Mouse (Mus musculus) G1E (cell line): ENCODE measurements around the gene Pdzrn4. TPM values are rescaled to one million over a fixed set of nuclear protein-coding genes. Genes with fewer than 3 reads are reported as not detected.
"Not testable (repeated sequence)": the region's sequence is repeated elsewhere in the genome, so short reads cannot be mapped to it uniquely, and the experiment has no call there.

ENCODE experiments used
- ATAC-seq: 2 replicates; pipeline ENCODE4 v1.8.0; 2016; ENCODE audit warnings: mild to moderate bottlenecking; ENCODE audit not compliant: insufficient number of reproducible peaks, poor library complexity, low FRiP score, severe bottlenecking; ENCODE audit errors: extremely low read depth
- DNase-seq: peaks from one replicate; pipeline ENCODE4 v3.0.0; 2012; ENCODE audit warnings: low spot score
- H3K27me3 ChIP-seq: 2 replicates; pipeline ENCODE4 v1.6.1; 2012; ENCODE audit warnings: mild to moderate bottlenecking, low read length, inconsistent platforms; ENCODE audit not compliant: insufficient read depth
- H3K36me3 ChIP-seq: replicated peaks from 2 replicates; pipeline ENCODE3; 2012; ENCODE audit warnings: mild to moderate bottlenecking, inconsistent platforms
- H3K4me1 ChIP-seq: 2 replicates; pipeline ENCODE4 v1.6.1; 2012; ENCODE audit warnings: low read depth, low read length, inconsistent platforms, mixed read lengths; ENCODE audit not compliant: insufficient read depth
- H3K4me3 ChIP-seq: 2 replicates; pipeline ENCODE4 v1.5.1; 2012; ENCODE audit warnings: low read depth, mild to moderate bottlenecking, inconsistent platforms, low read length, moderate library complexity, mixed read lengths
- H3K9me3 ChIP-seq: replicated peaks from 2 replicates; pipeline ENCODE4 v1.6.1; 2012; ENCODE audit warnings: inconsistent platforms
- CTCF ChIP-seq: IDR thresholded peaks from 2 replicates; pipeline ENCODE4 v1.5.1; 2012; ENCODE audit warnings: low read depth, low read length, inconsistent platforms, mixed read lengths
- GATA1 ChIP-seq: IDR thresholded peaks from 2 replicates; pipeline ENCODE4 v1.6.1; 2012; ENCODE audit warnings: borderline replicate concordance, low read length, inconsistent platforms, mixed read lengths
- GATA2 ChIP-seq: IDR thresholded peaks from 2 replicates; pipeline ENCODE4 v1.6.1; 2012; ENCODE audit warnings: low read depth, low read length, inconsistent platforms, borderline replicate concordance
- POLR2AphosphoS5 ChIP-seq: IDR thresholded peaks from 2 replicates; pipeline ENCODE4 v1.6.1; 2012; ENCODE audit warnings: low read depth, low read length, inconsistent platforms; ENCODE audit not compliant: insufficient replicate concordance
- TAL1 ChIP-seq: conservative IDR thresholded peaks from 2 replicates; pipeline ENCODE4 v1.6.1; 2012; ENCODE audit warnings: low read depth, low read length, inconsistent platforms, mixed read lengths
- polyA plus RNA-seq: library from polyadenylated mRNA; stranded (reverse); fragments of >175 nt; gene quantifications from 2 replicates; pipeline ENCODE4 v1.2.3, GENCODE M21; 2012
- total RNA-seq, 2 experiments: library from RNA; stranded (forward) in 1 of 2; stranded (reverse) in 1 of 2; fragments of 200-1000 nt in 1 of 2; fragments of >200 nt in 1 of 2; fragmentation: Nextera tagmentation in 1 of 2; gene quantifications; 2 replicates each; pipeline ENCODE4 v1.2.3; 2014 to 2017

The Pdzrn4 gene
- total RNA-seq (2014; fragmentation: Nextera tagmentation) (not detected in 2 replicates), total RNA-seq (2017) (0.05 and 0.06 TPM in 2 replicates), polyA plus RNA-seq (not detected in 2 replicates)

DNA sequence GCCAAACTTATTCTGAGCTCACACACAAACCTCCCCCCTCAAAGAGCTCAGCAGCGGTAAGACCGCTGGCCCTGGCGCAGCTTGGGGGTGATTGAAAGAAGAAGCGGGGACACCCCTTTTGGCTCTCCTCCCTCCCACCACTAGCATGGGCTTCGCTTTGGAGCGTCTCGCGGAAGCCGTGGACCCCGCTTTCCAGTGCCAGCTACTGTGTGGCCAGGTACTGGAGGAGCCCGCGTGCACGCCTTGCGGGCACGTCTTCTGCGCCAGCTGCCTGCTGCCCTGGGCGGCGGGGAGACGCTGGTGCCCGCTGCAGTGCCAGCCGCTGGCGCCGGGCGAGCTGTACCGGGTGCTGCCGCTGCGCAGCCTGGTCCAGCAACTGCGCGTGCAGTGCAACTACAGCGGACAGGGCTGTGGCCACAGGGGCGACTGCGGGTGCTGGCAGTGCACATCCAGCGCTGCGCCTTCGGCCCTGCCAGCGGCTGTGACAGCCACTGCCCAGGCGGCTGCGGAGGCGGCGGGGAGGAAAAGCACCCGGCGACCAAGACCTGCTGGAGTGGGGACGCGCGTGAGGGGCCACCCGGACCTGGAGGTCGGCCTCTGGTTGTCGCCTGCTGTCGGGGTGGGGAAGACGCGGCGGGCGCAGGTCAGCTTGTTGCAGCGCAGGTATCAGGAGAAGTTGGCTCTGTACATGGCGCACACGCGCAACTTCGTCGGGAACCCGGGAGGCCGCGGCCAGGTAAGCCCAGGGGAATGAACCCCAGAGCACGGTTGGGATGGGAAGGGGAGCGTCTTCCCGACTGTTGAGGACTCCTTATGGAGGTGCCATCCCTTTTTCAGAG, at the start of gene Pdzrn4:
TSS of gene Pdzrn4 (plus strand) at position 112 of the 839 bp plus-strand sequence.
- DNase-seq, result no peak
- no peaks in the 10 kb centered on the region for H3K4me1 ChIP-seq
- no peak within 1 kb of the TSS; the same call in 1 of the 2 replicates for H3K4me3 ChIP-seq
- H3K9me3 ChIP-seq, result peaks cover 14% of the 10 kb centered on the region
- ATAC-seq, result no peak
- no peaks in the 10 kb centered on the region; the same call in 1 of the 2 replicates for H3K27me3 ChIP-seq
- no peak for TF ChIP-seq POLR2AphosphoS5
- TF ChIP-seq TAL1, result no peak
- TF ChIP-seq GATA2, result no peak
- no peak for TF ChIP-seq GATA1
- TF ChIP-seq CTCF, result no peak
- H3K36me3 ChIP-seq, result no peaks in the 10 kb centered on the region

DNA sequence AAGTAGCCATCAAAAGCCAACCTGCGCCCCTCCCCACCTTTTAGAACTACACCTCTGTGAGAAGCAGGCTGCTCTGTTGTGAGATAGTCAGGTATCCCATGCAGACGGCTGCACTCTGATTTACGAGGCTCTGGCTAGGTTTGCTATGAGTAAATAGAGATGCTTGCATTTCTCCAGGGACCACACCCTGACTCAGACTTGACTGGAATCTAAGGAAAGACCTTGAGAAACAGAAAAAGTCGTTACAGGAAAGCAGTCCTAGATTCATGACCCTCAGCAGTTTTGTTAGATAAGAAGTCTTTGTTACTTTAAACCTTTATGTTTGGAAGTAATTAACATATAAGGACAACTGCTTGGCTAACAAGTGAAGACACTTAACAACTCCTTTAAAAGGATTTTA, 49.3 kb upstream of the Pdzrn4 start:
- DNase-seq, result no peak
- TF ChIP-seq CTCF (no peak), GATA1 (no peak), GATA2 (no peak), TAL1 (no peak), POLR2AphosphoS5 (no peak)
- no peaks in the 10 kb centered on the region for H3K27me3 ChIP-seq

DNA sequence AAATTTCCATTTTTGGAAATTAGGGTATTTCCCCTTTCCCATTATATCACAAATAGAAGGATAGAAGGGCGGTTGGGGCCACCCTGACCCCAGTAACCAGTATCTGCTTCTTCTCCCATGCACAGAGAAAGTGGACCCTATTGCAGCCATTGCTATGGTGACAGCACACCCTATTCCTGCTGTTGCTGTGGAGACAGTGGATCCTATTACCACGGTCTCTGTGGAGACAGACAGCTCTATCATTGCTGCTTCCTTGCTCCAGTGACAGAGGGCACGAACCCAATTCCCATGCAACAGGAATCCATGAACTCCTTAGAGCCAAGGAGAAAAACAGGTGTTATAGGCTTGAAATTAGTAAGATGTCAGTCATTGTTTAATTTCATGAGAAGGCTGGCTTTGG, 48.8 kb upstream of the Pdzrn4 start:
- Histone ChIP-seq H3K4me1 (peaks cover 16% of the 10 kb centered on the region), H3K9me3 (peaks cover 2% of the 10 kb centered on the region; the same call in 1 of the 2 replicates), H3K4me3 (no peak overlapping the region), H3K27me3 (no peaks in the 10 kb centered on the region), H3K36me3 (peaks cover 27% of the 10 kb centered on the region)
- no peak for TF ChIP-seq CTCF
- ATAC-seq (no peak), DNase-seq (no peak)

More for the DNA sequence above, 49.3 kb upstream of the Pdzrn4 start:
- no peak for ATAC-seq
- no peak overlapping the region for H3K4me3 ChIP-seq
- peaks cover 2% of the 10 kb centered on the region; the same call in 1 of the 2 replicates for H3K9me3 ChIP-seq
- peaks cover 16% of the 10 kb centered on the region for H3K4me1 ChIP-seq
- peaks cover 27% of the 10 kb centered on the region for H3K36me3 ChIP-seq

DNA sequence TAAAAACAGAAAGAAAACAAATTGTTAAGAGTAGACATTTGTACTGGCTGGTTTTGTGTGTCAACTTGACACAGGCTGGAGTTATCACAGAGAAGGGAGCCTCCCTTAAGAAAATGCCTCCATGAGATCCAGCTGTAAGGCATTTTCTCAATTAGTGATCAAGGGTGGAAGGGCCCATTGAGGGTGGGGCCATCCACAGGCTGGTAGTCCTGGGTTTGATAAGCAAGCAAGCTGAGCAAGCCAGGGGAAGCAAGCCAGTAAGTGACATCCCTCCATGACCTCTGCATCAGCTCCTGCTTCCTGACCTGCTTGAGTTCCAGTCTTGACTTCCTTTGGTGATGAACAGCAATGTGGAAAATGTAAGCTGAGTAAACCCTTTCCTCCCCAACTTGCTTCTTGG, 48.2 kb upstream of the Pdzrn4 start:
- DNase-seq, ATAC-seq, H3K9me3 ChIP-seq, H3K4me3 ChIP-seq, H3K27me3 ChIP-seq: not testable (repeated sequence)
- Histone ChIP-seq H3K36me3 (peaks cover 27% of the 10 kb centered on the region), H3K4me1 (peaks cover 16% of the 10 kb centered on the region)

DNA sequence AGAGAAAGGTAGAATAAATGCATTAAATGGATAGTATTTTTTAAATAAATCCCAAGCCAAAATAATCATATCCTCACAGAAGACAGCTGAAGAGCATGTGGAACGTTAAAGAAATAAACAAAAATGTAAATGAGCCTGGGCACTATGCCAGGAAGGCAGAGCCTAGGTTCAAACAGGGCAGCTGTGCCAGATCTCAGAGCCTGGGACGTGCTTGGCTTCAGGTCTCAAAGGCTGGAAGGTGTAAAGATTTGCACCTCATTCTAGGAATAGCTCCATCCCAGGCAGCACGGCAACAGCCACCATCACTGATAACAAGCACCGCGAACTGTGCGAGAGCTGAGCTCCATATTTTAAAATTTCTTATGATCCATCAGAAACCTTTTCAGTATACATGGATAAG, 32.5 kb upstream of the Pdzrn4 start:
- Histone ChIP-seq H3K27me3 (no peaks in the 10 kb centered on the region), H3K9me3 (no peaks in the 10 kb centered on the region), H3K36me3 (peaks cover 6% of the 10 kb centered on the region), H3K4me3 (no peak overlapping the region), H3K4me1 (no peaks in the 10 kb centered on the region)
- ATAC-seq (no peak), DNase-seq (no peak)
- no peak for TF ChIP-seq GATA1
- no peak for TF ChIP-seq POLR2AphosphoS5
- no peak for TF ChIP-seq GATA2
- no peak for TF ChIP-seq TAL1
- no peak for TF ChIP-seq CTCF

DNA sequence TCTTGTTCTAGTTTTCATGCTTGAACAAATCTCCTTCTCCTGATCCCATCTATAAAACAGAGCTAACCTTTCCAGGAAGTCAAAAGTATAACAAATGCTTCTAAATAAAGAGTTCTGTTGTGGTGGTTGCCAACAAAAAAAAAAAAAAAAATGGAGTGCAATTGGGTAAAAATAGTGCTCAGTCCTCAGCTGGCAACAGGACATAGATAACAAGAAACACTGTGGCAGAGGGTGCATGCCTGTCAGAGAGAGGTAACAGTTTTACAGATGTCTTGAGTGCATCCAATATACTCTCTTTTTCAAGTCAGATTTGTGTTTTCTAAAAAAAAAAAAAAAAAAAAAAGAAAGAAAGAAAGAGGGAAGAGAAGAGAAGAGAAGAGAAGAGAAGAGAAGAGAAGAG, 32.1 kb upstream of the Pdzrn4 start:
- no peak for ATAC-seq
- Histone ChIP-seq H3K36me3 (peaks cover 6% of the 10 kb centered on the region), H3K27me3 (no peaks in the 10 kb centered on the region), H3K4me3 (no peak overlapping the region), H3K9me3 (no peaks in the 10 kb centered on the region), H3K4me1 (no peaks in the 10 kb centered on the region)
- TF ChIP-seq POLR2AphosphoS5 (no peak), GATA2 (no peak), GATA1 (no peak), TAL1 (no peak), CTCF (no peak)
- DNase-seq, result no peak

DNA sequence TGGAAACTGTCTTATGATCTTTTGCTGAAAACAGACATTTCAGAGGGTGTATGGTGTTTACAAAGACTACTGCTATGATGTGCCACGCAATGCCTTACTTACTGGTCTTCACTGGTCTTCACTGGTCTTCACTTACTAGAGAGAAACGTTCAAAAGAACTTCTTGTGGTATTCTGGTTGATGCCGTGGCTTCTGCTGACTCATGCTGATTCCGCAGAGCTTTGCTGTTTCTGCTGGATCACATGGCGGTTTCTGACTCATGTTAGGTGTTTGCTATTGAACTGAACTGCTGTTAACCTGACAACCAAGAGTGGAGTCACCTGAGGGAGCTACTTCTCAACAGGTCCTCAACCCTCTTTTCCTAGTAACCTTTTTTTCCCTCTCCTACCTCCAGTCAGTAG, 1.9 kb upstream of the Pdzrn4 start:
- DNase-seq, result no peak
- H3K4me3 ChIP-seq, result no peak overlapping the region
- TF ChIP-seq CTCF (no peak), POLR2AphosphoS5 (no peak), TAL1 (no peak), GATA1 (no peak), GATA2 (no peak)
- no peaks in the 10 kb centered on the region; the same call in 1 of the 2 replicates for H3K27me3 ChIP-seq
- H3K4me1 ChIP-seq, result no peaks in the 10 kb centered on the region
- no peak for ATAC-seq
- no peaks in the 10 kb centered on the region for H3K36me3 ChIP-seq
- peaks cover 14% of the 10 kb centered on the region for H3K9me3 ChIP-seq
